Comparison of ENCODE assay signal across 8 mouse cellular contexts in the genomic region with DNA sequence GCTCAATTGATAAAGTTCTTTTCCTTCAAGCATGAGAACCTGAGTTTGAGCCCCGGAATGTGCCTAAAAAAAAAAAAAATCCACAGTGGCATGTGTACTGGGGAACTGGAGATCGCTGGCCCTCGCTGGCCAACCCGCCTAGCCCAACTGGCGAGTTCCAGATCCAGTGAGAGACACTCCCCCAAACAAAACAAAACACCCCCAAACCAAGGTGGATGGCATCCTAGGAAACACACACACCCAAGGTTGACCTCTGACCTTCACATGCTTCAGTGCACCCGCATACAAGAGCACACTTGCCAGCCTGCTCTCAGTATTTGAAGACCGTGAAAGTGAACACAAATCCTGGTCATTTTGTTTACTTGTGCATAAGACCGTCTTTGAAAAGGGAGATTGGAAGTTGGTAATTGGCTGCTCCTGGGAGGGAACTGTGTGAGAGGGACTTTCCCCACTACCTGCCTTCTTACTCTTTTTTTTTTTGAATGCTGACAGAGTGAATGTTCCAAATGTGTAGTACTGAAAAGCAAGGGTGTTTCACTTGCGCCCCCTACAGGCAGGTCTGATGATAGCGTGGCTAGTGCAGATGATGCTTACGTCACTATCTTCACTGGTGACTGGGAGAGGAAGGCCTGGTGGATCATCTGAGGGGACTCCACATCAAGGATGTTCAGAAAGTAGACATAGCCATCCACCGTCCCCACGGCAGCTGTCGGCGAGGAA. TPM values are rescaled to one million over a fixed set of nuclear protein-coding genes. Genes with fewer than 3 reads are reported as not detected.
DNase-seq lines count a peak whose midpoint lies in the region; TF ChIP-seq lines count a peak whose summit lies in the region.

No protein-coding gene starts in this region.

- DNase-seq in 3T3-L1 (ENCODE audit: low read depth, low spot score): peak; percentile 81
- DNase-seq in c-Kit-positive CD71-positive TER-119-positive erythroid progenitor cells, embryonic 14.5 days (ENCODE audit: low spot score): peak; percentile 74
- DNase-seq in frontal cortex, postnatal 25 days (ENCODE audit: low spot score in 2 of 2): peak; percentile 61 to 65
- DNase-seq in kidney, postnatal 36 days: peak; percentile 54 to 77
- peak; percentile 74 to 79 for DNase-seq in lung, adult 18-20 months
- peak; percentile 64 to 77 for DNase-seq in right cerebral cortex, postnatal 10 days (ENCODE audit: low spot score in 2 of 2)
- peak; percentile 69 for DNase-seq in urinary bladder, postnatal 14 days (ENCODE audit: low spot score)

- peak; percentile 83 for TF ChIP-seq CTCF in ES-Bruce4 (IDR thresholded peaks at IDR 0.05; ENCODE audit: low read depth, low read length)

- 0 out of 2 replicates have a peak overlapping the region, but pooled peaks have one; percentile 9 for H3K27ac ChIP-seq in ES-Bruce4 (ENCODE audit: insufficient read depth, low read length)

- H3K4me1 ChIP-seq in ES-Bruce4 (ENCODE audit: control insufficient read depth, insufficient read depth, low read length): peaks cover 8% of the 10 kb centered on the region

- H3K9ac ChIP-seq in ES-Bruce4 (ENCODE audit: low read depth, poor library complexity, severe bottlenecking): no peak overlapping the region

- no peak overlapping the region for H3K4me3 ChIP-seq in ES-Bruce4 (ENCODE audit: low read depth, low read length)

- H3K9me3 ChIP-seq in ES-Bruce4 (replicated peaks; ENCODE audit: control insufficient read depth, insufficient read depth, low read length, poor library complexity, severe bottlenecking): no peaks in the 10 kb centered on the region

- TF ChIP-seq POLR2A in ES-Bruce4 (IDR thresholded peaks at IDR 0.05; ENCODE audit: insufficient read depth, low read length): no peak

- no peak for TF ChIP-seq EP300 in ES-Bruce4 (IDR thresholded peaks at IDR 0.05; ENCODE audit: insufficient read depth, low read depth, low read length)

- H3K36me3 ChIP-seq in ES-Bruce4 (ENCODE audit: control insufficient read depth, insufficient read depth, low read length, poor library complexity, severe bottlenecking): no peaks in the 10 kb centered on the region

- no peaks in the 10 kb centered on the region for H3K27me3 ChIP-seq in ES-Bruce4 (ENCODE audit: control insufficient read depth, insufficient read depth, low read length, poor library complexity, severe bottlenecking)

RNA-seq across cellular contexts. Expression of gene Gsto1, which starts 59.6 kb away (rescaled TPM):
- polyA plus RNA-seq in ES-Bruce4 (2011; ENCODE audit: insufficient read depth, insufficient read length, low read depth, missing spikeins): 125 and 130 TPM in 2 replicates
